Mouse (Mus musculus) hematopoietic stem cell, adult 5-6 weeks (primary cell): ENCODE data around the gene Teddm1b. TPM values are rescaled to one million over a fixed set of nuclear protein-coding genes. Genes with fewer than 3 reads are reported as not detected.

Source experiments
- ATAC-seq, 2 experiments: fragments of 125-278 bp in 1 of 2; replicated peaks in 1 of 2; 2 replicates each; pipeline ENCODE4 v1.8.0; 2016 to 2017; ENCODE audit warnings: inconsistent platforms in 2 of 2, mild to moderate bottlenecking in 2 of 2, moderate number of reproducible peaks in 2 of 2, low read depth in 1 of 2, moderate TSS enrichment in 1 of 2; ENCODE audit not compliant: low FRiP score in 2 of 2, poor library complexity in 2 of 2, severe bottlenecking in 2 of 2, insufficient read depth in 1 of 2, low TSS enrichment in 1 of 2
- total RNA-seq: library from RNA; stranded (forward); fragments of 172-1452, 232-1000 nt; gene quantifications from 2 replicates; pipeline ENCODE4 v1.2.3, GENCODE M21; 2017

Gene Teddm1b
- total RNA-seq, 1 experiment from 2014 or later = not detected

- peak; percentile 90 to 97 for ATAC-seq
These were observed 25.7 kb downstream of the Teddm1b start, which contains the start of the genes Glul and Teddm2 for GRCm38 (mm10) chr1:153899731-153900380. Gene Glul (plus strand): TSS chr1:153899944. Gene Teddm2 (minus strand): TSS chr1:153900228.

GRCm38 (mm10) chr1:153900381-153900780 is 26.2 kb downstream of the Teddm1b start:
- peak in 1 of 2 experiments; percentile 4; a peak in 1 of 4 replicates for ATAC-seq

GRCm38 (mm10) chr1:153900860-153901730 is 26.9 kb downstream of the Teddm1b start:
- ATAC-seq = no peak

- ATAC-seq = no peak
These were observed 28.9 kb downstream of the Teddm1b start for GRCm38 (mm10) chr1:153903006-153903405.

GRCm38 (mm10) chr1:153904236-153904635 is 30.1 kb downstream of the Teddm1b start:
- no peak for ATAC-seq

- no peak for ATAC-seq
These were observed 31.7 kb downstream of the Teddm1b start for GRCm38 (mm10) chr1:153905884-153906283.

- no peak for ATAC-seq
These were observed 34.1 kb downstream of the Teddm1b start for GRCm38 (mm10) chr1:153908208-153908607.

- no peak for ATAC-seq
These were observed 34.6 kb downstream of the Teddm1b start for GRCm38 (mm10) chr1:153908741-153909140.

- peak; percentile 78 to 79 for ATAC-seq
These were observed 35.2 kb downstream of the Teddm1b start for GRCm38 (mm10) chr1:153909213-153909962.

- peak in 1 of 2 experiments; percentile 16; a peak in 1 of 4 replicates for ATAC-seq
These were observed 35.8 kb downstream of the Teddm1b start for GRCm38 (mm10) chr1:153909963-153910291.

GRCm38 (mm10) chr1:153910423-153910822 is 36.3 kb downstream of the Teddm1b start:
- ATAC-seq = peak; percentile 29 to 40; a peak in 3 of 4 replicates

GRCm38 (mm10) chr1:153911276-153911795 is 37.2 kb downstream of the Teddm1b start:
- ATAC-seq = no peak

- ATAC-seq = 0 out of 4 replicates have a peak, but pooled peaks of 1 of the 2 experiments have one; percentile 22
These were observed 39.7 kb downstream of the Teddm1b start for GRCm38 (mm10) chr1:153913869-153914268.

GRCm38 (mm10) chr1:153918521-153919206 is 44.5 kb downstream of the Teddm1b start:
- ATAC-seq = no peak

GRCm38 (mm10) chr1:153921642-153922041 is 47.5 kb downstream of the Teddm1b start:
- ATAC-seq = no peak

GRCm38 (mm10) chr1:153922571-153923021 is 48.5 kb downstream of the Teddm1b start:
- no peak for ATAC-seq
